Mouse (Mus musculus) neural tube, embryonic 14.5 days (tissue): ENCODE measurements around the gene Pdzrn4. TPM values are rescaled to one million over a fixed set of nuclear protein-coding genes. Genes with fewer than 3 reads are reported as not detected.

ENCODE experiments used
- ATAC-seq: fragments of 200-750 bp; cut with Nextera tagmentation; 2 replicates; pipeline ENCODE4 v1.8.0; 2017; ENCODE audit warnings: low read depth, mild to moderate bottlenecking, moderate TSS enrichment, moderate library complexity
- H3K27ac ChIP-seq: fragments of 300-500 bp; sonication (generic); 2 replicates; pipeline ENCODE4 v1.5.1; 2014; ENCODE audit warnings: low read depth, mild to moderate bottlenecking, control low read depth, low read length, moderate library complexity, mixed read lengths
- H3K27me3 ChIP-seq: fragments of 300-500 bp; sonication (generic); 2 replicates; pipeline ENCODE4 v1.6.1; 2014; ENCODE audit warnings: low read length; ENCODE audit not compliant: control insufficient read depth, insufficient read depth
- H3K36me3 ChIP-seq: fragments of 300-500 bp; sonication (generic); 2 replicates; pipeline ENCODE4 v1.6.1; 2014; ENCODE audit warnings: low read length, mixed read lengths; ENCODE audit not compliant: control insufficient read depth, insufficient read depth
- H3K4me1 ChIP-seq: fragments of 300-500 bp; sonication (generic); 2 replicates; pipeline ENCODE4 v1.6.1; 2014; ENCODE audit warnings: low read length; ENCODE audit not compliant: control insufficient read depth, insufficient read depth
- H3K4me2 ChIP-seq: fragments of 300-500 bp; sonication (generic); 2 replicates; pipeline ENCODE4 v1.6.1; 2014; ENCODE audit warnings: mild to moderate bottlenecking, low read depth, low read length, control low read depth
- H3K4me3 ChIP-seq: fragments of 300-500 bp; sonication (generic); 2 replicates; pipeline ENCODE4 v1.5.1; 2014; ENCODE audit warnings: low read depth, low read length, control low read depth, mixed read lengths
- H3K9ac ChIP-seq: fragments of 300-500 bp; sonication (generic); replicated peaks from 2 replicates; pipeline ENCODE4 v1.6.1; 2014; ENCODE audit warnings: low read depth, mild to moderate bottlenecking, control low read depth, low read length, mixed read lengths
- H3K9me3 ChIP-seq: fragments of 300-500 bp; sonication (generic); 2 replicates; pipeline ENCODE4 v1.6.1; 2016; ENCODE audit warnings: low read length; ENCODE audit not compliant: control insufficient read depth
- WGBS: fragments of 180-500 bp; shearing (Covaris S2); extraction: QIAGEN DNeasy Blood & Tissue Kit; methylation state at CpG from one replicate; pipeline ENCODE4 v1.1.7; 2014; 5-methylcytosine and 5-hydroxymethylcytosine counted together
- polyA plus RNA-seq: library from polyadenylated mRNA; unstranded; fragments of >200 nt; fragmentation: Nextera tagmentation; extraction: Ambion mirVana; gene quantifications from 2 replicates; pipeline ENCODE4 v1.2.1, GENCODE M21; 2014

Pdzrn4 gene
- polyA plus RNA-seq, 1 experiment from 2014 or later = 23.3 TPM

GRCm38 (mm10) chr15:92587431-92587830, 190.8 kb downstream of the Pdzrn4 start:
- Histone ChIP-seq H3K4me3 (no peak overlapping the region), H3K4me1 (no peaks in the 10 kb centered on the region), H3K9ac (no peak overlapping the region), H3K4me2 (no peak overlapping the region), H3K36me3 (no peaks in the 10 kb centered on the region), H3K27me3 (no peaks in the 10 kb centered on the region), H3K9me3 (no peaks in the 10 kb centered on the region), H3K27ac (no peak overlapping the region)
- no peak for ATAC-seq
- 95% methylated on average over 1 of the region's 1 CpGs for WGBS

GRCm38 (mm10) chr15:92594721-92595120, 198.0 kb downstream of the Pdzrn4 start:
- H3K4me2 ChIP-seq = no peak overlapping the region
- no peaks in the 10 kb centered on the region for H3K27me3 ChIP-seq
- H3K4me1 ChIP-seq = peaks cover 15% of the 10 kb centered on the region
- H3K36me3 ChIP-seq = no peaks in the 10 kb centered on the region
- no peak for ATAC-seq
- 10% methylated on average over 2 of the region's 2 CpGs for WGBS
- no peak overlapping the region for H3K4me3 ChIP-seq
- no peaks in the 10 kb centered on the region for H3K9me3 ChIP-seq
- no peak overlapping the region for H3K27ac ChIP-seq
- H3K9ac ChIP-seq = no peak overlapping the region

- H3K4me2 ChIP-seq = peak overlapping the region; percentile 49
- peak overlapping the region; percentile 53 for H3K27ac ChIP-seq
- H3K9ac ChIP-seq = peak overlapping the region; percentile 43
- ATAC-seq = peak; percentile 66; the same call in 1 of the 2 replicates
- peaks cover 20% of the 10 kb centered on the region for H3K4me1 ChIP-seq
- H3K36me3 ChIP-seq = no peaks in the 10 kb centered on the region
- H3K4me3 ChIP-seq = peak overlapping the region; percentile 38
- WGBS = under 1% methylated on average over 20 of the region's 20 CpGs
- no peaks in the 10 kb centered on the region for H3K27me3 ChIP-seq
- no peaks in the 10 kb centered on the region for H3K9me3 ChIP-seq
These were observed 200.5 kb downstream of the Pdzrn4 start for GRCm38 (mm10) chr15:92597011-92597780.

GRCm38 (mm10) chr15:92598380-92599295, 202.0 kb downstream of the Pdzrn4 start:
- Histone ChIP-seq H3K27me3 (no peaks in the 10 kb centered on the region), H3K9ac (peak overlapping the region; percentile 47; the same call in 1 of the 2 replicates), H3K27ac (peak overlapping the region; percentile 79), H3K36me3 (no peaks in the 10 kb centered on the region), H3K4me1 (peaks cover 20% of the 10 kb centered on the region), H3K9me3 (no peaks in the 10 kb centered on the region), H3K4me2 (peak overlapping the region; percentile 50), H3K4me3 (peak overlapping the region; percentile 29)
- peak; percentile 63 for ATAC-seq
- under 1% methylated on average over 18 of the region's 18 CpGs for WGBS

GRCm38 (mm10) chr15:92599381-92599780, 202.7 kb downstream of the Pdzrn4 start:
- 7% methylated on average over 7 of the region's 7 CpGs for WGBS
- no peaks in the 10 kb centered on the region for H3K36me3 ChIP-seq
- H3K4me3 ChIP-seq = peak overlapping the region; percentile 29
- peaks cover 20% of the 10 kb centered on the region for H3K4me1 ChIP-seq
- no peaks in the 10 kb centered on the region for H3K27me3 ChIP-seq
- ATAC-seq = no peak
- peak overlapping the region; percentile 47; the same call in 1 of the 2 replicates for H3K9ac ChIP-seq
- peak overlapping the region; percentile 79 for H3K27ac ChIP-seq
- H3K9me3 ChIP-seq = no peaks in the 10 kb centered on the region
- peak overlapping the region; percentile 50 for H3K4me2 ChIP-seq

- Histone ChIP-seq H3K9me3 (no peaks in the 10 kb centered on the region), H3K9ac (no peak overlapping the region), H3K27me3 (no peaks in the 10 kb centered on the region), H3K4me3 (no peak overlapping the region), H3K4me2 (no peak overlapping the region), H3K27ac (no peak overlapping the region), H3K36me3 (no peaks in the 10 kb centered on the region), H3K4me1 (peaks cover 3% of the 10 kb centered on the region; the same call in 1 of the 2 replicates)
- 98% methylated on average over 3 of the region's 3 CpGs for WGBS
- no peak for ATAC-seq
These were observed 214.2 kb downstream of the Pdzrn4 start for GRCm38 (mm10) chr15:92610866-92611265.

GRCm38 (mm10) chr15:92612386-92612785, 215.7 kb downstream of the Pdzrn4 start:
- ATAC-seq = no peak
- Histone ChIP-seq H3K27ac (no peak overlapping the region), H3K9me3 (no peaks in the 10 kb centered on the region), H3K4me3 (no peak overlapping the region), H3K27me3 (no peaks in the 10 kb centered on the region), H3K9ac (no peak overlapping the region), H3K4me1 (peaks cover 3% of the 10 kb centered on the region; the same call in 1 of the 2 replicates), H3K36me3 (no peaks in the 10 kb centered on the region), H3K4me2 (no peak overlapping the region)
- 26% methylated on average over 1 of the region's 1 CpGs for WGBS

- H3K27ac ChIP-seq = no peak overlapping the region
- H3K4me2 ChIP-seq = no peak overlapping the region
- no peaks in the 10 kb centered on the region for H3K36me3 ChIP-seq
- H3K27me3 ChIP-seq = no peaks in the 10 kb centered on the region
- 58% methylated on average over 3 of the region's 3 CpGs for WGBS
- H3K9ac ChIP-seq = no peak overlapping the region
- H3K4me1 ChIP-seq = peaks cover 3% of the 10 kb centered on the region; the same call in 1 of the 2 replicates
- ATAC-seq = no peak
- no peak overlapping the region for H3K4me3 ChIP-seq
- no peaks in the 10 kb centered on the region for H3K9me3 ChIP-seq
These were observed 216.5 kb downstream of the Pdzrn4 start for GRCm38 (mm10) chr15:92613228-92613627.
